Mouse (Mus musculus): ENCODE measurements around the gene Cox14. TPM values are rescaled to one million over a fixed set of nuclear protein-coding genes. Genes with fewer than 3 reads are reported as not detected.
"Not testable (repeated sequence)": the region's sequence is repeated elsewhere in the genome, so short reads cannot be mapped to it uniquely, and the experiment has no call there.

Cox14 gene
- total RNA-seq (2015) = 72.7 and 83.5 TPM in 2 replicates
- 28.6 and 30.8 TPM in 2 replicates for total RNA-seq (2017)

DNA sequence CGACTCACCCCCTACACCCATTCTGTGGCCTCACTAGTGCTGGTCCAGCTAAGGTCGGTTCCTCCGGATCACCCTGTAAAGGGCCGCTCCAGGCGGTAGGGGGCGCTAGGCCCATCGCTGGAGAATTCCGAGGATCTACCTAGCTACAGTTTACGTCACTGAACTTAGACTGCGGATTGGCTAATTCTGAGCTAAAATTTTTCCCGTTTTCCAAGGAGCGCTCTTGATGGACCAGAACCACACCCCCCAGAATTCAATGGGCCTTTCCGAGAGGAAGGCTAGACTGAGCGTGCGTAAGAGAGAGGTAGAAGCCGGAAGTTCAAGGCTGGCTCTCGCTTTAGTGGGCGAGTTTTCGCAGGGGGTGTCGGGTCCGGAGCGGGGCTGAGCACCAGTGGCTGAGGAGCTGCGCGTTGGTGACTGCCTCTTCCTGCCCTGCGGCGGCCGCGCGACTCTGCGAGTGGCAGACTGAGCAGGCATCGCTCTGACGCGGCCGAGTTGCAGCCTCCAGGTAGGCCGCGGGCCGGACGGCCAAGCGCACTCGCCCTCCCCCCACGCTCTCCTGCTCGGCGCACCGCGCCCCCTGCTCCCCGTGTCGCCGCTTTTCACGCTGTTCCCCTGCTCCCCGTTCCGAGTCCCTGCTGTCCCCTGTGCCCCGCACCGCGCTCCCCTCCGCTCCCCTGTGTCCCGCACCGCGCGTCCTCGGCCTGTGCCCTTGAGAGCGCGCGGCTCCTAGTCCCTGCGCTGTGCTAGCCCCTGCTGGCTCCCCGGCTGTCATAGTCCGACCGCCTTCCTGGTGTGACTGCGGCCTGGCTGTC, at the start of gene Cox14:
Gene Cox14 (plus strand): TSS at position 278 of the 815 bp plus-strand sequence.
- peak; percentile 88 for ATAC-seq (replicated peaks; ENCODE audit: poor library complexity)

- no peak for ATAC-seq (replicated peaks; ENCODE audit: poor library complexity)
Observed at GRCm38 (mm10) chr15:99677089-99677488, 48.3 kb upstream of the Cox14 start.

DNA sequence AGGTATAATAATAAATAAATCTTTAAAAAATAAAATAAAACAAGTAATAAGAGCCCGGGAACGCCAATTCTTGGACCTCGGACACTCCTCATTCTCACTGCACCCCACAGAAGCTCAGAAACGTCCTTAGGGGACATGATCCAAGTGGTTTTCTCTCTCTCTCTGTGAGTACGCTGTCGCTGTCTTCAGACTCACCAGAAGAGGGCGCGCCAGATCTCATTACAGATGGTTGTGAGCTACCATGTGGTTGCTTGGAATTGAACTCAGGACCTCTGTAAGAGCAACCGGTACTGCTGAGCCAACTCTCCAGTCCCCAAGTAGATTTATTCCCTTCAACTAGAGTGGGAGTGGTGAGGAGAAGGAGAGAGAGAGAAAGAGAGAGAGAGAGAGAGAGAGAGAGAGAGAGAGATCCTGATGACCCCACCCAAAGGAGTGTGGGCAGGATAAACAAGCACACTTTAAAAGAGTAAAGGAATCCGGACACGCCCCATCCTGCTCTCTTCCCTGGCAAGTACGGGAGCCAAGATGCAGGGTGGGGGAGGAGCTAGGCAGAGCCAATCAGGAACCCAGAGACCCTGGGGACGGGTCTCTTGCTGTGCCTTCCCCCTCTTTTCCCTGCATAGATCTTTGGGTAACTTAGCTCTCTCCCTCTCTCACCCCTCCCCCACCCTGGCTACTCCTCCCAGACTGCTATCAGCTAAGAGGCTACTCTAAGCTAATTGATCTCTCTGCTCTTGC, 47.2 kb upstream of the Cox14 start:
- ATAC-seq (replicated peaks; ENCODE audit: poor library complexity) = 0 out of 2 replicates have a peak, but pooled peaks have one; percentile 26

- no peak for ATAC-seq (replicated peaks; ENCODE audit: poor library complexity)
Observed at GRCm38 (mm10) chr15:99679008-99679407, 46.4 kb upstream of the Cox14 start.

GRCm38 (mm10) chr15:99682880-99683279, 42.5 kb upstream of the Cox14 start:
- peak; percentile 44 for ATAC-seq (replicated peaks; ENCODE audit: poor library complexity)

GRCm38 (mm10) chr15:99684156-99684555, 41.3 kb upstream of the Cox14 start:
- ATAC-seq (replicated peaks; ENCODE audit: poor library complexity) = no peak

- peak; percentile 85 for ATAC-seq (replicated peaks; ENCODE audit: poor library complexity)
Observed at GRCm38 (mm10) chr15:99688712-99689111, 36.7 kb upstream of the Cox14 start.

DNA sequence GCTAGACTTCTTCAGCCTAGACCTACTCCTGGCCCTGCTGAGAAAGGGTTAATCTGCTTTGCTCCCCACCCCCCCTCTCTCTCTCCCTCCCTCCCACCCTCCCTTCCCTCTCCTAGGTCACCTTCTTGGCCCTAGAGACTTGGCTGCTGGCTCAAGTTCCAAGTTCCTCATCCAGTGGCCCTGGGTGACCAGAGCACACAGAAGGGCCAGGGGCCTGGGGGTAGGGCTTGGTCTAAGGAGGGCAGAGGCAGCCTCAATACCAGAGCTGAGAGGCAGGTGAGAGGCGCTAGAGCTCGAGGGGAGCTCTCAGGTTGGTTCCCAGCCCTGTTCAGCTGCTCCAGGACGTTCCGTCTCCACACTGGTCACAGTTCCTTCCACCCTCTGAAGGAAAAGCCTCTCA, 34.5 kb upstream of the Cox14 start:
- ATAC-seq (replicated peaks; ENCODE audit: poor library complexity) = no peak

DNA sequence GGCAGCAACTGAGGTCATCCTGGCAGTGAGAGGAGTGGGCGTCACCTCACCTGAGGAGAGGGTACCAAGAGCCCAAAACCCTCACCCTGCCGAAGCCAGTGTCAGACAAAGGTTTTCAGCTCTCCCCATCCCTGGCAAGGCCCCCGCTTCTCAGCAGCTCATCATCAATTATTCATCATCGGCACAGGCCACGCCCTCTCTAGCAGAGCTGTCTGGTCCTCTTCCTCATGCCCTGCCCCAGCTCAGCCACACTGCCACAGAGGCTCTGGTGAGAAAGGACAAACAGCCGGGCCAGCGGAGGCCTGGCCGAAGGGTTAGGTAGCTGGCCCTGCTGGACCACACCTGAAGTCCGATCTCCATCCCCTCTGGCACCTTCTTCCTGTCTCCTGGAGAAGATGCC, 33.4 kb upstream of the Cox14 start:
- no peak for ATAC-seq (replicated peaks; ENCODE audit: poor library complexity)

DNA sequence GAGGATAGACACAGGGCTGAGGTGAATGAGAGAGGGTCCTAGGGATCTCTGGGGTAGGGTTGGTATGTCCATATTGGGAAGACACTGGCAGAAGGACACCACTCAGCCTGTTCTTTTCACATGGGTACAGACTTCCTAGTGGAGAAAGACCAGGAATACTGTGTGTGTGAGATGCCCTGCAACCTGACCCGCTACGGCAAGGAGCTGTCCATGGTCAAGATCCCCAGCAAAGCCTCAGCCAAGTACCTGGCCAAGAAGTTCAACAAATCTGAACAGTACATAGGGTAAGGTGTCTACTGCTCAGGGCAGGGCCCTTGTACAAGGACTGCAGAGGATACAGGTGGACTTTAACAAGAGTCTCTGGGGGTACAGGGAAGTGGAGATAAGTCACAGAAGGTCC, 28.1 kb upstream of the Cox14 start:
- no peak for ATAC-seq (replicated peaks; ENCODE audit: poor library complexity)

DNA sequence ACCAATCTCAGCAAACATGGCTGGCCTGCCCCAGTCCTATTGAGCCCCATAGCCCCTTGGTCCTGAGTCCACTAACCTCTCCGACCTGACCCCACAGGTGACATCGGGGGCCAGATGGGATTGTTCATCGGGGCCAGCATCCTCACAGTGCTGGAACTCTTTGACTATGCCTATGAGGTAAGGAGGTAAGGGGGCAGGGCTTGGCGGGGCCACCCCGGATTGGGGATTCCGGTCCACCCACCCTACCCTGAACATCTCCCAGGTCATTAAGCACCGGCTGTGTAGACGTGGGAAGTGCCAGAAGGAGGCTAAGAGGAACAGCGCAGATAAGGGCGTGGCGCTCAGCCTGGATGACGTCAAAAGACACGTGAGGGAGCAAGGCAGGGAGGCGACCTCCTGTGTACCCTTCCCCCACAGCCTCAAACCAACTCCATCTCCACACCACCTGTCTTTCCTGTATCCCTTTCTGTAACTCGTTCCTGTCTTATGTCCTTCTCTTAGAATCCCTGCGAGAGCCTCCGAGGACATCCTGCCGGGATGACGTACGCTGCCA, 26.8 kb upstream of the Cox14 start:
- ATAC-seq (replicated peaks; ENCODE audit: poor library complexity) = no peak

DNA sequence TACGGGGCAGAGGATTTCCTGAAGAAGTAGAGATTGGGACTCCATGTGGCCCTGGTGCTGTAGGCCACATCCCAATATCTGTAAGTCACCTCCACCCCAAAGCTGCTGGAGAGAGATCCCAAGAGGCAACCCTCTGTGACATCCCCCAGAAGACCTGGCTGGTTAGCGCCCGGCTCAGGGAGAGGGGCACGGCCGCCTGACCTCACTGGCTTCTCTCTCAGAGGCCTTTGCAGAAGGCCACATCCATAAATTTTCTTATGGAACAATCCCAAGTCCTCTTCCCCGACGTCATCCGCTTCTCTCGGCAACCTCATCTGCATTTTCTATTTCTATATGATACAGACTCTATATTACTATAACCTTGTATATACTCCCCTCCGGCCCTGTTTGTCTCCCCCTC, 25.7 kb upstream of the Cox14 start:
- ATAC-seq (replicated peaks; ENCODE audit: poor library complexity) = no peak

- ATAC-seq (replicated peaks; ENCODE audit: poor library complexity) = no peak
Observed at GRCm38 (mm10) chr15:99700219-99701106, 25.0 kb upstream of the Cox14 start.

- ATAC-seq (replicated peaks; ENCODE audit: poor library complexity) = not testable (repeated sequence)
Observed at GRCm38 (mm10) chr15:99701640-99701998, 23.8 kb upstream of the Cox14 start.

GRCm38 (mm10) chr15:99701999-99702900, 23.2 kb upstream of the Cox14 start, which contains the start of gene Smarcd1:
Gene Smarcd1 (plus strand): TSS chr15:99702129.
- peak; percentile 95 for ATAC-seq (replicated peaks; ENCODE audit: poor library complexity)

- ATAC-seq (replicated peaks; ENCODE audit: poor library complexity) = no peak
Observed at GRCm38 (mm10) chr15:99703104-99703503, 22.3 kb upstream of the Cox14 start.

DNA sequence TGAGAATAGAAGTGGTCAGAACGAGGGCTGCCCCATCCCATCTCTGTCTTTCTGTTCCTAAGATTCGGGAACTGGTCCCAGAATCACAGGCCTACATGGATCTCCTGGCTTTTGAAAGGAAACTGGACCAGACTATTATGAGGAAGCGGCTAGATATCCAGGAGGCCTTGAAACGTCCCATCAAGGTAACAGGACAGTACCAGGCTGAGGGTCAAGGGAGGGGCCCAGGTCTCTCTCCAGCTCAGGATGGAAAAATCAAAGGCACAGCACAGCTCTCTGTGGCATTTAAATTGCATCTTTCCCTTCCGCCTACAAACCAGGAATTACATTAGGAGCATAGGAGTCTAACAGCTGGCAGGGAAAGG, 21.8 kb upstream of the Cox14 start:
- ATAC-seq (replicated peaks; ENCODE audit: poor library complexity) = no peak

DNA sequence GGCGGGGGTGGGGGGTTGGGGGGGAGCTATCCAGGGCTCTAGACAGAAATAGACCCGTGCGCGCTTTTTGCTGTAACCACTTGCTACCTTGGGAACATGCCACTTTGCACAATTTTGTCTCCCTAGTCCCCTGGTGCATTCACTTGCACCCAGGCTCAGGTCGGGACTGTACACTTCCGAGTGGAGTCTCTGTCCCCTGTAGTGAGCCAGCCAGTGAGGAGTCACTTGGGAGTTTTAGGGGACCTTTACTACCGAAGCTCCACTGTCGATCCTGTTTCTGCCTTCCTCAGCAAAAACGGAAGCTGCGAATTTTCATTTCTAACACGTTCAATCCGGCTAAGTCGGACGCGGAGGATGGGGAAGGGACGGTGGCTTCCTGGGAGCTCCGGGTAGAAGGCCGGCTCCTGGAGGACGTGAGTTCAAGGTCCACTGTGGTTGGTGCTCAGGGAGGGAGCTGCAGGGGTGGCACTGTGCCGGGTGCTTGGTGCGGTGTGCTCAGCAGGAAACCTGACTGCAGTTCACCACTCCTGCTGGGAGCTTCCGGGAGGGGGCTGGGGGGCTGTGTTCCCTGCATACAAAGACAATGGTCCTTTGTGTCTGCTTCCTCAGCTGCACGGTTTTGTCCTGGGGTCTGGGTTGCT, 21.3 kb upstream of the Cox14 start:
- ATAC-seq (replicated peaks; ENCODE audit: poor library complexity) = no peak

- no peak for ATAC-seq (replicated peaks; ENCODE audit: poor library complexity)
Observed at GRCm38 (mm10) chr15:99704881-99705280, 20.5 kb upstream of the Cox14 start.
